In genomic region chr3:51340552-51341267, GRCm38 (mm10) we compare ENCODE assay signal across 7 mouse cellular contexts. TPM values are rescaled to one million over a fixed set of nuclear protein-coding genes. Genes with fewer than 3 reads are reported as not detected.
DNase-seq lines count a peak whose midpoint lies in the region; ATAC-seq lines count a peak whose summit lies in the region.

Elf2 (minus strand) TSS chr3:51340663.

- peak; percentile 88 for ATAC-seq in intestine, embryonic 16.5 days
- ATAC-seq in midbrain, embryonic 11.5 days (ENCODE audit: low FRiP score): peak; percentile 81

- H3K9ac ChIP-seq in intestine, embryonic 16.5 days (ENCODE audit: low read depth, low read length): peak within 1 kb of the TSS; percentile 94
- peak within 1 kb of the TSS; percentile 97 for H3K9ac ChIP-seq in midbrain, embryonic 11.5 days (ENCODE audit: low read length)

- intact Hi-C loops in left cerebral cortex, postnatal 4 days (cut with DNase I): no loop called here

- H3K27ac ChIP-seq in intestine, embryonic 16.5 days (ENCODE audit: low read length): peak within 1 kb of the TSS; percentile 96
- H3K27ac ChIP-seq in midbrain, embryonic 11.5 days (ENCODE audit: low read depth, low read length): peak within 1 kb of the TSS; percentile 99

- peak; percentile 96 for DNase-seq in adrenal gland, postnatal 10 days
- DNase-seq in embryo, embryonic 11.5 days (ENCODE audit: low read depth, low spot score): peak; percentile 79
- DNase-seq in gastrocnemius, postnatal 4 days (ENCODE audit: low spot score in 2 of 2): peak; percentile 79 to 88
- peak; percentile 84 for DNase-seq in left cerebral cortex, postnatal 4 days
- DNase-seq in midbrain, embryonic 11.5 days (ENCODE audit: low spot score, missing footprints): peak; percentile 98
- DNase-seq in right cerebral cortex, postnatal 4 days: peak; percentile 74

- no peaks in the 10 kb centered on the region for H3K27me3 ChIP-seq in intestine, embryonic 16.5 days (replicated peaks; ENCODE audit: control insufficient read depth, insufficient read depth, low read length)
- no peaks in the 10 kb centered on the region for H3K27me3 ChIP-seq in midbrain, embryonic 11.5 days (ENCODE audit: control insufficient read depth, insufficient read depth, low read length)

- H3K4me1 ChIP-seq in intestine, embryonic 16.5 days (ENCODE audit: control insufficient read depth, insufficient read depth, low read length): no peaks in the 10 kb centered on the region
- peaks cover 15% of the 10 kb centered on the region for H3K4me1 ChIP-seq in midbrain, embryonic 11.5 days (ENCODE audit: control insufficient read depth, insufficient read depth, low read length)

- peak within 1 kb of the TSS; percentile 89 for H3K4me2 ChIP-seq in intestine, embryonic 16.5 days (ENCODE audit: low read depth, low read length)
- H3K4me2 ChIP-seq in midbrain, embryonic 11.5 days: peak within 1 kb of the TSS; percentile 89

- WGBS in intestine, embryonic 16.5 days: 0% methylated on average over 78 of the region's 87 CpGs
- WGBS in midbrain, embryonic 11.5 days: 1% methylated on average over 73 of the region's 87 CpGs

- H3K4me3 ChIP-seq in intestine, embryonic 16.5 days (ENCODE audit: low read length): peak within 1 kb of the TSS; percentile 90
- H3K4me3 ChIP-seq in midbrain, embryonic 11.5 days (ENCODE audit: low read depth, low read length): peak within 1 kb of the TSS; percentile 95

- no peaks in the 10 kb centered on the region for H3K36me3 ChIP-seq in intestine, embryonic 16.5 days (ENCODE audit: control insufficient read depth, insufficient read depth, low read length)
- no peaks in the 10 kb centered on the region for H3K36me3 ChIP-seq in midbrain, embryonic 11.5 days (ENCODE audit: control insufficient read depth, insufficient read depth, low read length)

- no peaks in the 10 kb centered on the region for H3K9me3 ChIP-seq in intestine, embryonic 16.5 days (ENCODE audit: control insufficient read depth, low read length)
- no peaks in the 10 kb centered on the region for H3K9me3 ChIP-seq in midbrain, embryonic 11.5 days (ENCODE audit: control insufficient read depth, low read length)

RNA-seq across cellular contexts. Expression of gene Elf2, which starts in this region (rescaled TPM):
- 10 to 100 TPM; 84.3 to 94.5 TPM for total RNA-seq in adrenal gland, postnatal 10 days (2021)
- 10 to 100 TPM; 63.4 to 77.1 TPM for total RNA-seq in gastrocnemius, postnatal 4 days (2021)
- polyA plus RNA-seq in intestine, embryonic 16.5 days (2015; fragmentation: Nextera tagmentation; extraction: Ambion mirVana): 43.4 and 53.5 TPM in 2 replicates
- 10 to 100 TPM; 37.1 to 42.6 TPM for total RNA-seq in left cerebral cortex, postnatal 4 days (2021)
- 42.8 and 47.4 TPM in 2 replicates for polyA plus RNA-seq in midbrain, embryonic 11.5 days (2014; fragmentation: Nextera tagmentation; extraction: Ambion mirVana)

Comparison
In these comparisons a context has a peak if more than half of its experiments do, and no peak if none do; other contexts are left out.
1. Peak in every context shown above with its lines: DNase-seq, ATAC-seq, H3K4me3 ChIP-seq and H3K27ac ChIP-seq.